Mouse (Mus musculus) adrenal gland, postnatal 14 days (tissue): ENCODE data around the gene Uqcrc2. TPM values are rescaled to one million over a fixed set of nuclear protein-coding genes. Genes with fewer than 3 reads are reported as not detected.
A peak's percentile ranks its signal among the peaks of the same experiment; 100 is the strongest.

Experiments
- DNase-seq: peaks from one replicate; pipeline ENCODE4 v3.0.0; 2021; ENCODE audit warnings: mixed read lengths
- long read RNA-seq, 2 experiments: library from polyadenylated mRNA; stranded (forward); transcript quantifications; one replicate each; pipeline ENCODE4 v2.0.0; 2021
- total RNA-seq: library from RNA; stranded (reverse); gene quantifications from 2 replicates; pipeline ENCODE4 v1.2.3, GENCODE M21; 2021

Uqcrc2 gene
- total RNA-seq = 610 and 618 TPM in 2 replicates
- long read RNA-seq, experiment 1, transcript Uqcrc2-201 (14 exons, 1,896 nt) = major isoform, 571 of 598 reads
- long read RNA-seq, experiment 1, partial matches to known transcripts = 18 of 598 reads
- long read RNA-seq, experiment 1, other reads (novel, unspliced or antisense) = 9 of 598 reads
- long read RNA-seq, experiment 2, transcript Uqcrc2-201 (14 exons, 1,896 nt) = major isoform, 461 of 494 reads
- long read RNA-seq, experiment 2, partial matches to known transcripts = 26 of 494 reads
- long read RNA-seq, experiment 2, other reads (novel, unspliced or antisense) = 7 of 494 reads

DNA sequence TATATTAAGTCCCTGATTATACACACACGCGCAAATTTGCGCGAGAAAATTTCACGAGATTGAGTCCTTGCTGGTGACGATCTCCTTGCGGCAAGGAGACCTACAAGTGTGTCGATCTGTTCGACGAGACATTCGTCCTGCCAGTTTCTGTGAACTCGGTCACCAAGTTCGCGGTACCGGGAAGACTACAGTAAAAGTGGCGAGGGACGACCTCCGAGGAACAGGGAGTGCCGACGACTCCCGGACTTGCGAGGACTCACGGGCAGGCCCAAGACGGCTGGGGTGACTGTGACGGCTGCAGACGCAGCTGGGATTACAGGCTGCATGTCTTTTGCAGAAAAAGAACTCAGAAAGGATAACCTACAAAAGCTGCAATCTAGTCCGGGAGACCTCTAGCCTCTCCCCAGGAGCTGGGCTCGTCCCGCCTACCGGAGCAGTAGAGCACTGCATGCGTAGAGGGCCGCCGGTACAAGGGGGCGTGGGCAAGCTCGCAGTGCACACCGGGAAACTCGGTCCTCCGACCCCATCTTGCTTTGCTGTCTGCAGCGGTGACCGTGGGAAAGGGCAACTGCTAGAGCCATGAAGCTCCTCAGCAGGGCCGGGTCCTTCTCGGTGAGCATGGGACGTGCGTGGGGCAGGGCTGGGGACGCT lies at the start of gene Uqcrc2:
Gene Uqcrc2 (plus strand): TSS at position 466 of the 651 bp plus-strand sequence.
- DNase-seq = peak; percentile 94

- no peak for DNase-seq
Measured at GRCm38 (mm10) chr7:120597203-120597743, 37.7 kb upstream of the Uqcrc2 start.

DNA sequence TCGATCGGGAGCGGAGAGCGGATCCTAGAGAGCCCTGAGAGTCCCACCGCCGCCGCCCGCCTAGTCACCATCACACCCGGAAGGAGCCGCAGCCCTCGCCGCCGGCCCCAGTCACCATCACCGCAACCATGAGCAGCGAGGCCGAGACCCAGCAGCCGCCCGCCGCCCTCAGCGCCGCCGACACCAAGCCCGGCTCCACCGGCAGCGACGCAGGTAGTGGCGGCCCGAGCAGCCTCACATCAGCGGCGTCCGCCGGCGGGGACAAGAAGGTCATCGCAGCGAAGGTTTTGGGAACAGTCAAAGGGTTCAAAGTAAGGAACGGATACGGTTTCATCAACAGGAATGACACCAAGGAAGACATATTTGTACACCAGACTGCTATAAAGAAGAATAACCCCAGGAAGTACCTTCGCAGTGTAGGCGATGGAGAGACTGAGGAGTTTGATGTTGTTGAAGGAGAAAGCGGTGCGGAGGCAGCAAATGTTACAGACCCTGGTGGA lies 37.2 kb upstream of the Uqcrc2 start:
- DNase-seq = peak; percentile 15

DNA sequence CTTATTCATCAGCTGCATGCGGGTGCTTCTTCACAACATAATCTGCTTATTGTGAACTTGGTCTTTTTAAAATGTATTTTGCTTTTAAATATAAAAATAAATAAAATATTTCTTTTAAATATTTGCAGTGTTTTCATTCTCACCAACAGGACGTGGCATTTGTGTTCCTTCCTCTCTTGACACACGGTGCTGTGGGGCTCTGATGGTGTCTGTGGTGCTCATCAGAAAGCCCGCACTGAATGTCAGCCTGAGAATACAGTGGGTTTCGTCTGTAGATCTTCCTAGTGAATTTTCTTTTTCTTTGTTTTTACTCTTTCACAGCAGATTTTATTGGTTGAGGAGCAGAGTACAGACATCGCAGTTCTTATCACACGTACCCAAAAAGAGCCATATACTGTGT lies 36.6 kb upstream of the Uqcrc2 start:
- DNase-seq = no peak

DNA sequence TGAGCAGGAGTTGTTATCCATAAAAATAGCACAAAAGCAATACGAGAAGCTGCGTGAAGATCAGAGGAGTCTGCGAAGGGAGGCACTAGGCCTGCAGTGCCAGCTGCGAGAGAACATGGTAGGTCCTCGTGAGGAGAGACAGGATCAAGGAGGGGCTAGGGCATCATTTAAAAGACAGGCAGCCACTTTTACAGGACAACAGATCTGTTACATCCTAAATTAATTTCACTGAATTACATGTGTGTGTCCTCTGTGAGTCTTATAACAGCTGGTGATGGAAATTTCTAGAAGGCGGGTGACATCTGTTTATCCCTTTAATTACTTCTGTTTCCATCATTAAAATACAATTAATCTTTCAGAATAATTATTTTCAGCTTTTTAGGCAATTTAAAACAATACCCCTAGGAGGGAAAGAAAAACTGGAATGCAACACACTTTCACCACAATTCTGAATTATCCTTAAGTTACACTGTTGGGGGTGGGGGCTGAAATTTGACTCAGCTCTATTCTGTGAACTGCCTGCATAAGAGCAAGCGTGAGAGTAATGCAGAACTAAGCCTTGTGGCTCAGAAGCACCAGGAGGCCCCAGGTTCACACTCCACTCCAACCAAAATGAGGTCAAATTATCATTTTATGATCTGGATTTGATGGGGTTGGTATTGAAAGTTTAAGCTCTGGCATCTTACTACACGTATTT lies 14.8 kb upstream of the Uqcrc2 start:
- DNase-seq = no peak

DNA sequence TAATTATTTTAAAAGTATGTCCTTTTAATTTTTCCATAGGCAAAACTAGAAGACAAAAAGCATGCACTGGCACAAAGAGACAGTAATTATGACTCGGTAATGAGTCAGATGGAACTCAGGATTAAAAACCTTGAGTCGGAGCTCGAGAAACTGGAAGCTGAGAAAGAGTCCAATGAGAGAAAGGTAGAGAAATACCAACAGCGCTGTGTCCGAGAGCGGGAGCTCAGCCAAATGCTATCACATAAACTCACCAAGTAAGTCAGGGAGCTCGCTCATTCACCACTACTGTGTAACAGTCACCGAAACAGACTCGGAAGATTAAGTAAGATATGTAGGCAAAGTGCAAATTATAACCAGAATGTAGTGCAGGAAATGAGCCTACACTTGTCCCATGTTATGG lies 14.1 kb upstream of the Uqcrc2 start:
- peak; percentile 37 for DNase-seq

GRCm38 (mm10) chr7:120632518-120632917 lies 2.5 kb upstream of the Uqcrc2 start:
- peak; percentile 36 for DNase-seq

GRCm38 (mm10) chr7:120634301-120634700 lies 675 bp upstream of the Uqcrc2 start:
- peak; percentile 13 for DNase-seq

GRCm38 (mm10) chr7:120635362-120635781 lies 396 bp downstream of the Uqcrc2 start:
- DNase-seq = no peak

DNA sequence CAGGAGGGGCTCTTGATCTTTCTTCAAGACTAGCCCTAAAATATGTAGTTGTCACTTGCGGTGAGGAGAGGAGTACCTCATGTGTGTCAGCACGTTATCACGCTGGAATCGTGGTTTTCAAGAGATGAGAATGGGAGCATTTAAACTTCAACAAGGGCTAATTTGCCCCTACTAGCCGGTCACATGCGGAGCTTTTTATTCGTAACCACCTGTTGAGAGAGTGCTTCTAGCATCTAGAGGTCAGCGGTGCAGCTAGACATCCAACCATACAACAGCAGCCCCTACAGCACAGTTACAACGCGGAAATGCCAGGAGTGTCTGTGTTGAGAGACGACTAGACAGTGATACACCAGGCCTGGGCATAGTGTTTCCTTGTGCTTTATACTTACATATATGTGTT lies 845 bp downstream of the Uqcrc2 start:
- no peak for DNase-seq

- peak; percentile 10 for DNase-seq
Measured at GRCm38 (mm10) chr7:120643217-120643616, 8.2 kb downstream of the Uqcrc2 start.

DNA sequence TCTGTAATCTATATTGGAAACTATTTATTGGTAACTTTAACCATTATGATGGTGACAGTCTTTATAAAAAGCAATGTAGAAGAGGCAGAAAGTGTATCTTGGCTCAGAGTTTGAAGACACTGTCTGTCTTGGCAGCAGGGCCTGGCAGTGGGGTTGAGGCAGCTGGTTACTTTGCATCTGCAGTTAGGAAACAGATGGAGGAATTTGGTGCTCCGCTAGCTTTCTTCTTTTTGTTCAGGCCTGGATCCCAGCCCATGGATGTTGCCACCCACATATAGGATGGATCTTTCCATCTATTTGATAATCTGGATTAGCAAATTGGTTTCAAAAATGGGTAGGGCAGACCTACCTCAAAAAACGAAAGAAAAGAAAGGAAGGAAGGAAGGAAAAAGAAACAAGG lies 12.9 kb downstream of the Uqcrc2 start:
- no peak for DNase-seq

DNA sequence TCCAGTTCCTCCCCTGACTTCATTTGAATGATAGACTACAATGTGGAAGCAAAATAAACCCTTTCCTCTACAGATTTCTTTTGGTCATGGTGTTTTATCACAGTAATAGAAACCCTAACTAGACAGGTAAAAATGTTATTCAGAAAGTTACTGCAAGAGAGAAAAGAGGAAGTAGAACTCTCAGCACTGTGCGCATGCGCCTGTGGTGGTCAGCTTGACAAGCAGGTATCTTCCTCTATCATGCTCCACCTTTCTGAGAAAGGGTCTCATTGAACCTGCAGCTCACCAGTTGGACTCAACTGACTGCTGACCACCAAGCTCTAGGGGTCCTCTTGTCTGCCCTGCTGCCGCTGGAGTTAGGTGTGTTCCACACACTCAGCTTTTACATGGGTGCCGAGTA lies 27.1 kb downstream of the Uqcrc2 start:
- DNase-seq = no peak

DNA sequence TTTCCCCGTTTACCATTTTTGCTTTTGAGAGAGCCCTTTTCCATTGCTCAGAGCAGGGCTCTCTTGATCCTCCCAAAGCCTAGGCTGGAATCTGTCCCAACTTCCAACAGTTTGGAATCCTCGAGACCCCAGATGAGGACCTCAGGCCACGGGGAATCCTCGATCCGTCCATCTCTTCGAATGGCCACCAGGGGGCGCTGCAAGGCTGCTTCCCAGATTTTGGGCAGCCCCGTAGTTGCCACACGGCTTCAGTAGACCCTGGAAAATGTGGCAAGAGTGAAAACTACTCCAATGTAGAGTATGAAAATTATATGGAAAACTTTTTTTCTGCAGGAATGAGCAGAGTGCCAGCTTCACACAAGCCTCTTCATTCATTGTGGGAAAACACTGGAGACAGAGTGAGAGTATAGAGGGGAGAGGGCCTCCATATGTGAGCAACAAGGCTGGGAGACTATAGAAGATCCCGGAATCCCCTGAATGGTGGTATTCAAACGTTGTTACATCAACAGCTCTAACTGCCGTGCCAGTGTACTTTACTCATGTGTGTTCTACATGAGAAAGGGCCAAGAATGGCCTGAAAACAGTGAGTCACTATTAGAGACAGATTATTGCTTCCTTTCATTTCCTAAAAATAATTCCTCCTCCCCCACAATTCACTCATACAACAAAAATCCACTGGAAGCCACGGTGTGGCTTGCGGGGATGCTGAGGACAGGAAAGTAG lies 35.3 kb downstream of the Uqcrc2 start, which contains the start of gene Pdzd9:
Gene Pdzd9 (minus strand): TSS at position 191 of the 723 bp plus-strand sequence.
- DNase-seq = peak; percentile 87

- DNase-seq = no peak
Measured at GRCm38 (mm10) chr7:120671271-120671670, 36.3 kb downstream of the Uqcrc2 start.

DNA sequence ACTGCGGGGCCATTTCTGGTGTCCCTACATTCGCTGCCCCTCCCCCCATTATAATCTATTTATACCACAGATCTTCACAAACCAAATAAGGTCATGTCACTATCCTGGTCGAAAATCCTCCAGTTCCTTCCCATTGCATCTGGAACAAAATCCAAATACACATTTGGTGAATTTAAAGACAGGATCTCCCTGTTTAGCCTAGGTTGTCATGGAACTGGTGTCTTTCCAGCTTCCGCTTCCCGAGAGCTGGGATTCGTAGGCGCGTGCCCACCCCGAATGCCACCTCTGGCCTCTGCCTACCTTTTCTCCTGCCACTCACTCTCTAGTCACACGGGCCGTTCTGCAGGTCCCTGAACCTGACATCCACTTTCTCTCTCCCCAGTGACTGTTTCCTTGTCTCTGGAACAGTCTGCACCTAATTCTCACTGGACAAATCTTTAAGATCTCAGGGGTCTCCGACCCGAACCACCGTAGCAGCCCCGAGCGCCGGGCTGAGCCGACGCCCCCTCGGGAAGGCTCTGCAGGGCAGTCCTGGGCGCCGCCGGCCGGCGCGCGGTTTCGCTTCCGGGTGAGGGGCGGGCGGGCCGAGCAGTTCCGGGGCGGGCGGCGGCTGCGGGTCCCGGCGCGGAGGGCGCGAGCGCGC lies 42.1 kb downstream of the Uqcrc2 start, which contains the start of gene Mosmo:
Gene Mosmo (plus strand): TSS at position 618 of the 643 bp plus-strand sequence.
- DNase-seq = peak; percentile 89

GRCm38 (mm10) chr7:120677764-120678531 lies 43.0 kb downstream of the Uqcrc2 start:
- DNase-seq = peak; percentile 62

- no peak for DNase-seq
Measured at GRCm38 (mm10) chr7:120679023-120679422, 44.0 kb downstream of the Uqcrc2 start.

- no peak for DNase-seq
Measured at GRCm38 (mm10) chr7:120682002-120682401, 47.0 kb downstream of the Uqcrc2 start.

DNA sequence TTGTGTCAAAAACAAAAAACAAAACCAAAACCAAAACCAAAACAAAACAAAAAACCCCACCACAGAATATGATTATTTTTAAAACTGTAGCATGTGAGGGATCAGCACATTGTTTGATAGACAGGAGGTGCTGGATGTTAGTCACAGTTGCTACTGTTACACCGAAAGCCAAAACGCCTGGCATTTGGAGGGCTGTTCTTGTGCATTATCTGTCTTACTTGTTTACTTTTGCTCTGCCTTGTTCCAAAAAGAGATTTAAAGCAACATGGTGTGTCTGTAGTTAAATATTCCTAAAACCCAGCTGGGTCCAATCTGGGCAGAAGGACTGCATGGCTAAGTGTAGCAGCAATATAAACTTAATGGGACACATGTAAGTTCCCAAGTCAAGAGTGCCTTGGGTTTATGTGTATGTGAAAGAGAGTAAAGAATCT lies 49.8 kb downstream of the Uqcrc2 start:
- DNase-seq = no peak
